Mouse (Mus musculus): ENCODE results near the gene Nipa1.

The Nipa1 gene

DNA sequence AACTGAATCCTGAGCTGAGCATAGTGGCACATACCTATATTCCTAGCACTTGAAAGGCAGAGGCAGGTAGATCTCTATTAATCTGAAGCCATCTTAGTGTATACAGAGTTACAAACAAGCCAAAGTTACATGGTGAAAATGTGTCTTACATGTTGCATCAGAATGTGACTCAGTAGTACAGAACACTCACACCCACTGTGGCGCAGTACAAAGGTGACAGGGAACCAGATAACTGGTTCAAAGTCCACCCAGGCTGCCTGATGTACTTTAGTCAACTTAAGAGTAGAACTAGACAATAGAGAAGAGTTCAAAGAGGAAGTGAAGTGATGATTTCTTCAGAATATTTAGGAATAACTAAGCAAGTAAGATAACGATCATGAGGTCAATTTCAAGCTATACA is 84.7 kb downstream of the Nipa1 start:
- no peak for DNase-seq (ENCODE audit: low spot score in 2 of 2)

DNA sequence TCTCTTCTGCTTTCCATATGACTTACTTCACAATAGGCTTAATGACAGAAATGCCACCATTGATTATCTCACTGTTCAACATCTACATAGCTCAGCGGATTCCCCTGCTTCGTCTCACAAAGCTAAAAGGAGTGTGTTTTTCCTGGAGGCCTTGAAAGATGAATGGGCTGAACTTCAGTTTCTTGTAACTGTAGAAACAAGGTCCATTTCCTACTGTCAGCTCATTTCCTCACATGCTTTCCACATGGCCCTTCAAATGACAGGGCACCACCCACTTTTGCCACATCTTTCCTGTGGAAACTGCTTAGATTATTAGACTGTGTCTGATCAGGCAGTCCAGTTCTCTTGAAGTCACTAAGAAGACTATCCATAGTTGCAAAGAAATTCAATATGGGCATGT is 91.1 kb downstream of the Nipa1 start:
- DNase-seq (ENCODE audit: low spot score in 2 of 2) = no peak

All from thymus, postnatal 10 days (tissue).